Mouse (Mus musculus) mesoderm, embryonic 11.5 days (tissue): Measurements from ENCODE around the gene Pcgf2.
"Not testable (repeated sequence)": the region's sequence is repeated elsewhere in the genome, so short reads cannot be mapped to it uniquely, and the experiment has no call there.

ENCODE experiments used
- DNase-seq: peaks from one replicate; pipeline ENCODE4 v3.0.0-alpha.2; 2012; ENCODE audit warnings: low read depth, low spot score

Pcgf2 gene

DNA sequence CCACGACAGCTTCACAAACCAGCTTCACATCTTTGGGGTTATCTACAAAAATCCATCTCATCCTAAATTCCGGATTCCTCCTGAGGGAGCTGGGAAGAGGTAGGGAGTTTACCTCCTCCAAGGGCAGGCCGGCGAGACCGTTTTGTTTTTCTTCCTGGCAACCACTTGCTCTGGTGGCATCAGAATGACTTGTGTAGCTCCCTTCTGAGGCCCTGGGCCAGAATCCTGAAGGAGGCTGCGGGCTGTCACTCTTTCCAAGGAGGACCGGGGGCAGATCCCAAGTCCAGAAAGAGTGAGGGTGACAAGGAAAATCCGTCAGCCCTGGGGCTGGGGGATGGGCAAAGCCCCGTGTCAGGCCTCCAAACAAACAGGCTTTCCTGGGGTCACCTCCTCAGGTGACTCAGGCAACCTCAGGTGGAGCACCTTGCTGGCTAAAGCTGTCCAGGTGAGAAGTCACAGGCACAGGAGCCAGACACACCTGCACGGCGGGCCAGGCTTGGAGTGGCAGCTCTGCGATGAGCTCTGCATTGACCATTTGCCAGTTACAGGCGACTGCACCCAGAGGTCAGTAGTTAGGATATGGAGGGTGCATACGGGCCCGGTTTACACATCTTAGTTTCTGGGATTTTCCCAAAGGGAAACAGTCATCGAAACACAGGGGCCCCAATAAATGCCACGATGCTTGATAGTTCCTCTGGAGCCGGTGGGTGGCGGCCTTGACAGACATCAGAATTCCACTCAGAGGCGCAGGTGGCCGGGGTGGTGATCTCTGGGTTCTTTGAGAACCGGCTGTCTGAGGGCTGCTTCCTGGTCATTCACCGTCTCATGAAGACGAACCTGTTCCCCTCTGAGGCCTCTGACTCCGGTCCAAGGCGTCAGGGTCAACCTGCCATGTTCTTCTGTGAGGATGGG is 17.3 kb upstream of the Pcgf2 start:
- no peak for DNase-seq

DNA sequence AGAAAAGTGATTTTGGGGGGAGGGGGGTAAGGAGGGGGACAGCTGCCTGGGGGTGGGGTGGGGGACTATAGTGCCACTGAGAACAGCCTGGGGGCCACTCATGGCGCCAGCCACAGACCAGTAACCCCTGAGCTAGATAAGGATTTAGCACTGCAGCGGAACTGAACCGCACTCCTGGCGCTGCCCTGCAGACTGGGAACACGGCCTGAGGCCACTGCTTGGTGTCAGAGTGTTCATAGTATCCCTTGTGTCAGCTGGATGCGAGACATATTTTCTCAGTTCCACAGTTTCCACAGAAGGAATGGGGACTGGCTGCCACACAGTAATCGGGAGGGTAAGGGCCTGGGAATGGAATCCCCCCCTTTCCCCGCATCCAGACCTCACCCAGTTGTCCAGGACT is 15.7 kb upstream of the Pcgf2 start:
- DNase-seq = no peak

DNA sequence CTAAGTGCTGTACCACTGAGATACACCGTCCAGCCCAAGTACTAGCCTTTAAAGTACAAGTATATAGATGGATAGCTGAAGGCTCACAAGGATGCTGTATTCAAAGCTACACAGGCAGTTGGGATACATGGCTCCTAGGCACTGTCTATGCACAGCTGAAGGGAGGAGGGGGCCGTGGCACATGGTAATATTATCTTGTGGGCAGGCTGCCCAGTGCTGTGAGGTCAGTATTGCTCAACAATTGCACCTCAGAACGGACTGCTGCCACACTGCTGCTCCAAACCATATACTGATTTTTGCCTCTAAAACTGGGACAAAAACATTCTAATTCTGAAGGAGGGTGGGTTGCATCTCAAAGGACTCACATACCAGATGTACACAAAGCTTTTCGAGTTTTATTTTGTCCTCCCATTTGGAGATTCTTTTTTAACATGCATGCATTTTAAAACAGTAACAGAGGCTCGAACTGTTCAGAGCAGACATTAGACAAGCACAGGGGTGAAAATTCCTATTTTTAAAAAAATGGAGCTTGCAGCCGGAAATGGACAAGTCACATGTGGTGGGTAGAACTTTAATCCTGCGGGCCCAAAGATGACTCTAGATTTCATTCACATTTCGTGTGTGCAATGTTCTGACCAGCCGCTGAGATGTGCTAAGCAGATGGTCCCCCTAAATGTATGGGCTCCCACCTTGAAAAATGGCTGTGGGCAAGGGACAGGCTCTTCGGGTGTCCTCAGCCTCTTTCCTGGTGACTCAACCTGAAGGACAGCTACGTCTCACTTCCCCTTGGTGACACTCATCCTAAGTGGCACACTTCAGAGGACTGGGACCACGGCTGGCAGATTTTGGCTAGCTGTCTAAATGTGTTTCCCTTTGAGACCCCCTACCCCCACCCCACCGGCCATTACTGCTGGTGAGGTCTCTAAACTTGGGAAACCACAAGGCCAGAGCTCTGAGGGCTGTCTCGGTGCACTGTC is 14.8 kb upstream of the Pcgf2 start:
- no peak for DNase-seq

DNA sequence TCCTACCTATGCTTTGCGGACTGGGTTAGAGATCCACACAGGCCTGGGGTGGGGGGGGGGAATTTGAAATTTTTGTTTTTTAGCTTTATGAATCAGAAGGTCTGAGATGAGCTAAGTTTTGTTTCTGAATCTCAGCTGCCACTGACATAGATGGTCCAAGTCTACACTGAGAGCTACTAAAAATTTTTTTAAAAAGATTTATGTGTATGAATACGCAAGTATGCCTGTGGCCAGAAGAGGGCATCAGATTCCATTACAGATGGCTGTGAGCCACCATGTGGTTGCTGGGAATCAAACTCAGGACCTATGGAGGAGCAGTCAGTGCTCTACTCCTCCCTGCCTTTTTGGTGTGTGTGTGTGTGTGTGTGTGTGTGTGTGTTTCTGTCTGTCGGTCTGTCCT is 14.1 kb upstream of the Pcgf2 start:
- no peak for DNase-seq

DNA sequence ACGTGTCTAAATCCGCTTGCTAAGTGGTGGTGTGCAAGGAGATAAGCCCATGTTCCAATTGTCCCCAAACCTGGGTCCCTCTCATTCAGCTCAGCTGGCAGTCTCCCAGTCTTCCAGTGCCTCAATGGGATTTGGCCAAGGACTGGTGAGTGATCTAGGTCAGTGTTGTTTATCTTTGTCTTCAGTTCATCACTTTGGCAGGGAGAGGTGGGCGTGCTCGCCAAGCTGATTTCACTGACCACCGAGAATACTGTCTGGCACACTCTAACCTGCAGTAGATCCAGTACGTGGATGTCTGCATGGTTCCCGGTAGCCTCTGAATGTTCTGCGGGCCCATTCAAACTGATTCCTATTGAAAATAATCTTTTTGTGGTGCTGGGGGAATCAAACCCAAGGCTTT is 13.6 kb upstream of the Pcgf2 start:
- no peak for DNase-seq

DNA sequence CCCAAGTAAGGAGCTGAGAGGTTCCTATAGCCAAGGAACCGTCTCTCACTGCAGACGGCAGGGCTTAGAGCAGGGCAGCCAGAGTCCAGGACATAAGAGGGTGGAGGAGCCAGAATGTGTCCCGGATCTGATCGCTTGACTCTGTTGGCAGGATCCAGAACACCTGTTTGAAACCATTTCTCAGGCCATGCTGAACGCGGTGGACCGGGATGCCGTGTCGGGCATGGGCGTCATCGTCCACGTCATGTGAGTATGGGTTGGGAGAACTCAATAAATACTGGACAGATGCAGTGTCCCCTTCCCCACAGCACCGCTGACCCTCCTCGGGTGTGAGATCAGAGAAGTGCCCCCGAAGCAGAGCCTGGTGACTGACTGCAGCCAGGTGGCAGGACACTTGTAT is 12.0 kb upstream of the Pcgf2 start:
- DNase-seq = no peak

DNA sequence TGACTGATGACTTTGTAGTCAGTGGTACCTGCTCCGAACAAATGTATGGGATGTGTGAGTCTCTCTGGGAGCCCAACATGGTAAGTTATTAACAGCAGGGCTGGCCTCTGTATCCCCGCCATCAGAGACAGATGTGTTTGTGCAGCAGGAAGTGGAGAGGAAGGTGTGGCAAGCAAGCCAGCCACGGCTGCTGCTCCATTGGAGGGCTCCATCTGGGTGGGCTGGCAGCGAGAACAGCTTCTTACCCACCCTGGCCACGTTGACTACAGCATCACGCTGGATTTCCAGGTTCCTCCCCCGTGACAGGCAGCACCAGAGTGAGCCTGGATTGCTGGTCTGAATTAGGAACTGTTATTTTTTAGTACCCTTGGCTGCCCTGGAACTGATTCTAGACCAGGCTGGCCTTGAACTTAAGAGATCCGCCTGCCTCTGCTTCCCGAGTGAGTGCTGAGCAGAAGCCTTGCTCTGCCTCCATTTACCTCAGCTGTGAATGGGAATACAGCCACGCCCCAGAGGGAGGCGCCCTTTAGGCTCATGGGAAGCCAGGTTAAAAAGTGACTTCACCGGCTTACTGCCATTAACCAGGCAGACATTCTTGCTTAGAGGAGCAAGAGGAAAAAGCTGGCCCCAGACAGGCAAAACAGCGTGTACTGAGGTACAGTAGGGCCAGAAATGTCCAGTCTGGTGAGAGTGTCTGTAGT is 11.1 kb upstream of the Pcgf2 start:
- no peak for DNase-seq

DNA sequence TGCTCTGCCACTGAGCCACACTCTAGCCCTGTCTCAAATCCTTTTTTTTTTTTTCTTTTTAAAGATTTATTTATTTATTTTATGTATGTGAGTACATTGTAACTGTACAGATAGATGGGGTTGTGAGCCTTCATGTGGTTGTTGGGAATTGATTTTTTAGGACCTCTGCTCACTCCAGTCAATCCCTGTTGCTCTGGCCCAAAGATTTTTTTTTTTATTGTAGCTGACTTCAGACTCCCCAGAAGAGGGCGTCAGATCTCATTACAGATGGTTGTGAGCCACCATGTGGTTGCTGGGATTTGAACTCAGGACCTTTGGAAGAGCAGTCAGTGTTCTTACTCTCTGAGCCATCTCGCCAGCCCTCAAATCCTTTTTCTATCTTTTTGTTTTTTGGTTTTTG is 9.8 kb upstream of the Pcgf2 start:
- not testable (repeated sequence) for DNase-seq

DNA sequence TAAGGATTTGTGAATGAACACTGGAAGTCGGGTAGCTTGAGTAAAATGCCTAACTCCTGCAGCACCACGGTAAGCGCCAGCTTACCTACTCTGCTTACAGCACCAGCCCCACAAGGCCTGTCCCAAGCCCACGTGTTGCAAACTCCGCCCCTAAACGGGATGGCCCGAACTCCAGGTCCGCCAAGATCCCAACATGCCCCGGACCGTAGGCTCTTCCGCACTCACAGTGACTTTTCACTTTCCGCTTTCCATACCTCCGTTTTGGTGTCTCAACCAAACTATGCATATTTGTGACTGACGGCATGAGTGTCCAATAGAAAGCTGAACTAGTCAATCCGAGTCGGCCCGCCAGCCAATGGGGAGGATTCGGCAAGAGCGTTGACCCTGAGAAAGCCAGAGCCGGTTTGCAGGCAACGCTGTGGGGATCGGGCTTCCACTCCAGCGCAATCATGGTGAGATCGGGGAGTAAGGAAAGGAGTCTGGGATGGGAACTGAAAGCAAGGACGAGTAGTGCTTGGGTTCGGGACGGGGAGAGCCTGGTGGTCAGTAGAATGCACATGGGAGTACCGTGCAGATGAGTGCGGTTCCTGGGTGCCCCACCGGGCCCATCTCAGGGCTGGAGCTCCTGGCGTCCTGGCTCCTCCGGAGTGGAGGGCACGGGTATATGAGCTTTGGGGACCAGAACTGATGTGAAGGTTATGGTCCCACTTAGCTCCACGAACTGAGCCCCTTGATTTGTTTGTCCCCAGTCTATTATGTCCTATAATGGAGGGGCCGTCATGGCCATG is 2.9 kb upstream of the Pcgf2 start, which contains the start of gene Psmb3:
Psmb3 (plus strand) TSS at position 361 of the 788 bp plus-strand sequence.
- DNase-seq = peak; percentile 100

DNA sequence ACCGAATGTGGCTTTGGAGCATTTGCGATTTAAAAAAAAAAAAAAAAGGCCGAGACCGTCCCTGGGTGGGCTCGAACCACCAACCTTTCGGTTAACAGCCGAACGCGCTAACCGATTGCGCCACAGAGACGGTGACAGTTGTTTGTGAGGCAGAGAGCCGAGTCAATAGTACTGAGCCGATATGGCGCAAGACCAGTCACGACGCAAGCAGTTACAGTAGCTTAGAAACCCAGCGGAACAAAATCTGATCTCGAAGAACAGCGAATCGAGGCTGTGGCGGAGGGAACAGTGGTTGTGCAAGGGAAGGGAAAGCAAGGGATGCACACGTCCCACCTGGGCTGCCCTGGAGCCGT is 2.1 kb upstream of the Pcgf2 start:
- peak; percentile 90 for DNase-seq

DNA sequence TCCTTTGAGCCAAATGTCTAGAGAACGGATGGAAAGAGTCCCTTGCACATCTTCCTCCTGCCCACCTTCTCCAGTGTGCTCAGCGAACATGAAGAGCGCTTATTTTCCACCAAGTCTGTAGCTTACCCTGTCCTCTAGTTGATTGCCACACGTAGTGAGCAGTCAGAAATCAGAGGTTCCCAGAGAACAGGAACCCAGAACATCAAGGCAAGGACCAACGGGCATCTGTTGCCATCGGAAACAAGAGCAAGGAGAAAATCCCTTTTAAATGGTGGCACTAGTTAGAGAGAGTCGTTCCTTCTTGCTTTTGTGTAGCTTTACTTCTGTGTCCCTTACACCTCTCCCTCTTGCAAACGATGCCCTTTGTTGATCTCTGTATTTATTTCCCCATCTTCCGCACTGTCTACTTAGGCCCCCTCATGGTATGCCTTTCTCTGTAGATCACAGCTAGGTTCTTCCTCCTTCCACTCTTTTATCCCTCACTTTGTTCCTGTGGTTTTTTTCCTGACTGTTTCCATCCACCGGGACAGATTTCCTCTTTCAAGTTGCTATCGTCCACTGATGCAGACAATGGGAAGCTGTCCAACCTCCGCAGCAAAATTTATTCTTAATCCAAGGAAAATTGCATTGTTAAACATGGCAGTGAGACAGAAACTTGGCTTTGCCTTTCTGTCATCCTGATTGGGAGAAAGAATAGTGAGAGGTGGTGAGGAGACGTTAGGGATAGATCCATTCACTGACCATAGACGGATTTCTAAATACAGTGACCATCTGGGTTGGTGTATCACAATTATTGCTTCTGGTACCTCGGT is 1.5 kb upstream of the Pcgf2 start:
- DNase-seq = no peak

DNA sequence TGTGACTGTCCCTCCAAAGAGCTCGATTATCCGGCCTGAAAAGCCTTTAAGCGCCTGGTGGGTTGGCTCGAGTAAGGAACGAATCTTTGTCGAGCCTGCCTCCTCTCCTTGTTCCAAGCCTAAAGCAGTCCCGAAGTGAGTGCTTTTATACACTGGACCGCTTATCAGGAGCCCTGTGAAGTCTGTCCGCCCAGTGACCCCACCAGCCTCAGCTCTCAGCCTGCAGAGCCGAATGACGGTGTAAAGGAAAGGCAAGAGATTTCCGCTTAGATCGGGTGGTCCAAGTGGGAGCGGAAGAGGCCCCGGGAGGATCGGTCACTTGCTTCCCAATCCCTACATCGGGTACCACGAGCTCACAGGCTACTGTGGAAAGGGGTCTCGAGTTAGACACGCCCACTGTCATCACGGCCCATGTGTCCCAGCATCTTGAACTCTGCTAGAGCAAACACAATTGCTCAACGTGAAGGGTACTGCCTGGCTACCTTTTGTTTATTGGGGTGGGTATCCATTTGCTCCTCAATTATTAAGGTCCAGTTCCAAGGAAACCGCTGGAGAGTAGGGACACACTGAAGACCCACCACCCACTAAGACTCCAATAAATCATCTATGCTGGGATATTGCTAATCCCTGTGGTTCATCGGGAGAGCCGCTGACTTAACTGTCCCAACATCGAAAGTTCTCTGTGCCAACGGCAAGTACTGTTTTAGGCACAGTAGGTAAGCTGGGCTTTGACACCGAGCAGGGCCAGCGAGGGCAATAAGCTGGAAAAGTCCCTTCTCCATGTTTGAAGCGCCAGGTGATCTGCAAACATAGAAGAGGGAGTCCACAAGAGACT is 666 bp upstream of the Pcgf2 start:
- no peak for DNase-seq

DNA sequence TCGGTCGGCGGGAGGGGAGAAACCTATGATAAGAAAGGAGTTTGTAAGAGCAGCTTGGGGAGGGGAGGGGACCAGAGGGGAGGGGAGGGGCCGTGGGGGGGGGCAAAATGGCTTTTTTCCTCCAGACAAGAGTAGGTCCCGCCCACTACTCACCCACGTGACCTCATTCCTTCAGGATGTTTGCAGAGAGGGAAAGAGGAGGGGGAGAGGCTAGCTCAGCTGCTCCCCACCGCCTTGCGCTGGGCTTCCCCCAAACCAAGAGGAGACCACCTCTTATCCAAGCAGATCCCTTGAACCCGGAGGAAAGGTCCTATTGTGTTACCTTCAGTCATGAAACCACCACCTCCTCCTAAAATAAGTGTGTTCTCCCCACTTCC is 683 bp downstream of the Pcgf2 start:
- DNase-seq = peak; percentile 96

DNA sequence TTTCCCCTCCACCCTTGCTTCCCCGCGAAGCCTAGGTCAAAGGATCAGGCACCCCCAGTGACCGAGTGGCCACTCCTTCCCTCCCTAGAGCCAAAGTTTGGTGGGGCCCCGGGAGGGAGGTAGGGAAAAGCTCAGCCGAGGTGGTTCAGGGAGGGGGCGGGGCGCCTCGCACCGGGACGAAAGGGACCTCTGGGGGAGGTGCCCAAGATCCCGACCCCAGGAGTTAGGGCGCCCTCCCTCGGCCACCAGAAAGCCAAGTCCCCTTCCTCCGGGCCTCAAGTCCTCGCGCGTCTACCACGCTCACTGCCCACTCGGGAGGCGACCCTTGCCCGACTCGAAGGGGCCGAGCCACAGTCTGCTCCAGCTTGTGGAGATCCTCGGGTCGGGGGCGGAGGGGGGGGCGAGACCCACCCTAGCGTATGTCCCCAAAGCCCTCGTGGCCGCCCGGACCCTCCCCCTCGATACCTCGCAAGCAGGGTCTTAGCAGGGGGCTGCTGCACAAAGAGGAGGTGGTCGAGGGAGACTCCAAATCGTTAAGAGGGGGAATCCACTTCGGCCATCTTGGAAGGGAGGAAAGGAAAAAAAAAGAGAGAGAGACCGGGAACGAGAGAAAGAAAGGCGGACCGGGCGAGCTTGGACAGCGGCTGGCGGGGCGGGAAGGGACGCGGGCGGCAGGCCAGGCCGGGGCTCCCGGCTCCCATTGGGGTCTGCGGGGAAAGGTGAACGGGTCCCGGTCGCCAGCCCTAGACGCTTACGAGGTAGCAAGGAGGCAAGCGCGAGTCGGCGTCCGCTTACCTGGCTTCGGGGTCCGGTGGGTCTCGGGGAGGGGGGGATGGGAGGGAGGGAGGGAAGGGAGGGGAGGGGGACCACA is 1.3 kb downstream of the Pcgf2 start:
- DNase-seq = peak; percentile 77

DNA sequence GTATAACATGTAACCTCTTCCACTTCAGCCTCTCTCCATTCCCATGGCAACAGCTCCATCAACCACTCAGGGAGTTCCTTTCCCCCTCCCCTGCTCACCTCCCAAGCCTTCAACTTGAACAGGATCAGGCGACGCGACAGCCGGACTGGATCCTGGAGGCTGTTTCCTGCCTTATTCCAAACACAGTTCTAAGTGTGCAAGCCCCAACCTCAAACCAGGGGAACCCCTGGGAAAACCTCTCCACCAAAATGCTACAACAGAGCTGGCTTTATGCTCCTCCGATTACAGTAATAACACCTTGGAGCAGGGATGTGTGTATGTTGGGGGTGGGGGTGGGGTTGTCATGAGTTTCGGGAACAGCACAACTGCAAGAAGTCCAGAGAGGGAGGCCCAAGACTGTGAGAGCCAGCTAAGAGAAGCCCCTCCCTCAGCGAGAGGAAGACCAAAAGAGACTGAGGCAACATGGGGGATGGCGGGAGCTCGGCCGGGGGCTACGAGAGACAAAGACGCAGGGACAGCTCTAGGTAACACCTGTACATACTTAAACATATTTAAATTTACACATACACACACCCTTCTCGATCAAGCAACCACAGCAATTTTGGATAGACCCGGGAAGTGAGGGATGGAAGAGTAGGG is 2.3 kb downstream of the Pcgf2 start:
- DNase-seq = peak; percentile 58

DNA sequence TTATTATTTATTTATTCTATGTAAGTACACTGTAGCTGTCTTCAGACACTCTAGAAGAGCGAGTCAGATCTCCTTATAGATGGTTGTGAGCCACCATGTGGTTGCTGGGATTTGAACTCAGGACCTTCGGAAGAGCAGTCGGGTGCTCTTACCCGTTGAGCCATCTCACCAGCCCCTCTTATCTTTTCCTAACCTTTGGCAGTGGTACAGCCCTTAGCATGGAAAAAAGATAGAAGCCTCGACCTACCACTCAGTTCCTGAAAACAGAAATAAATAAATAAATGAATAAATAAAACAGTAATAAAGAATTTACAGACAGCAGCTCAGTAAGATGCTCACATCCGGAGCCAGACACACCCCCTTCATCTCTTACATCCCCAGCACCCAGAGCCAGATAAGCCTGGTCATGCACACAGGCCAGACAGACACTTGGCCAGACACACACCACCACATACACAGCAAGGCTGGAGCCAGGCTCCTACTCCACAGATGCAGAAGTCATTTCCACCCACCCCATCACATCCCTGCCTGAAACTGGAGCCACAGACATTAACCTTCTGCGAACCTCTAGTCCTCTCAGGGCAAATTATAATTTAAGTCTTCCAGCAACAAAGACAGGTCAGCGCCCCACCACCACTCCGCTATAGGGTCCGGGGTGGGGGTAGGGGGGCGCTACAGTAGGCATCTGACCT is 3.0 kb downstream of the Pcgf2 start:
- DNase-seq = no peak

DNA sequence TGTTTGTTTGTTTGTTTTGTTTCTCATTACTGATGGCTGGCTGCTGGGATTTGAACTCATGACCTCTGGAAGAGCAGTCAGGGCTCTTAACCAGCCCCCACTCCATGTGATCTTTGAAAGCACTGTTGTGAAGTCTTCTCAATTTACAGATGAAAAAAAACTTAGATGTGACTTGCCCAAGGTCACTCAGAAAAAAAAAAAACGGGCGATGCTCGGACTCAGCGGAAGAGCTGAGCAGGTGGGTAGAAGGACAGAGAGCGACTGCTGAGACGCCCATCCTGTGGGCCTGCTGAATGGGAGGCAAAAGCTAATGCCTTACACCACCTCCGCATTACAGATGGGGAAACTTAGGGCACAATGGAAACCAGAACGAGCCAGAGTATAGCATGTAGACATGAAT is 3.6 kb downstream of the Pcgf2 start:
- DNase-seq = no peak
